Mouse (Mus musculus) granulocyte monocyte progenitor cell, adult 5-6 weeks (primary cell): Measurements from ENCODE around the gene Pcp2. TPM values are rescaled to one million over a fixed set of nuclear protein-coding genes. Genes with fewer than 3 reads are reported as not detected.

Experiments used
- ATAC-seq: replicated peaks from 2 replicates; pipeline ENCODE4 v1.8.0; 2016; ENCODE audit warnings: mild to moderate bottlenecking, moderate TSS enrichment, inconsistent platforms; ENCODE audit not compliant: poor library complexity, severe bottlenecking
- total RNA-seq, 2 experiments: library from RNA; stranded (forward) in 1 of 2; stranded (reverse) in 1 of 2; fragments of 200-712, 200-1000 nt in 1 of 2; fragments of >200 nt in 1 of 2; fragmentation: Nextera tagmentation in 1 of 2; gene quantifications; 2 replicates each; pipeline ENCODE4 v1.2.3; 2014 to 2017

Pcp2 gene
- total RNA-seq, 2 experiments from 2014 or later = not detected

DNA sequence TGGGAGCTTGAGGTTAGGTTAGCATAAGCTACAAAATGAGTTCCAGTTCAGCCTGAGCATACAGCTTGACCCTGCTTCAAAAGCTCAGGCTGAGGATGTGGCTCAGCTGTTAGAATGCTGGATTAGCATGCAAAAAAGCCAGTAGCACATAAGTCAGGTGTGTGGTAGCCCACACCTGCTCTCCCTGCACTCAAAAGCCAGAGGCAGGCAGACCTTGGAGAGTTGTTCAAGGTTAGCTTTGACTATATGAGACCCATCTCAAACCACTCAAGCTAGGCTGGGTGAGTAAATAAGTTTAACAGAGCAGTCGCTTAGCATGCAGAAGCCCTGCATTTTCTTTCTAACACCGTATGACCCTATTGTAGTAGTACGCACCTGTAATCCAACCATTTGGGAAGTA lies 50.8 kb downstream of the Pcp2 start:
- ATAC-seq = no peak

Other genes starting within 250 kb of the Pcp2 start
- 29.1 and 36.5 TPM in 2 replicates for gene Arhgef18, start 232.5 kb downstream of the Pcp2 start, total RNA-seq (2014; fragmentation: Nextera tagmentation)
- 24.7 and 25.2 TPM in 2 replicates for gene Arhgef18, start 232.5 kb downstream of the Pcp2 start, total RNA-seq (2017)
- 2.3 and 2.8 TPM in 2 replicates for gene Pex11g, start 157.9 kb downstream of the Pcp2 start, total RNA-seq (2014; fragmentation: Nextera tagmentation)
- 1.6 and 3.4 TPM in 2 replicates for gene Pex11g, start 157.9 kb downstream of the Pcp2 start, total RNA-seq (2017)
- gene Tex45, start 154.7 kb downstream of the Pcp2 start, total RNA-seq (2014; fragmentation: Nextera tagmentation) = not detected in 2 replicates
- gene Tex45, start 154.7 kb downstream of the Pcp2 start, total RNA-seq (2017) = not detected in 2 replicates
- gene Zfp358, start 132.4 kb downstream of the Pcp2 start, total RNA-seq (2014; fragmentation: Nextera tagmentation) = 11.8 and 17.0 TPM in 2 replicates
- gene Zfp358, start 132.4 kb downstream of the Pcp2 start, total RNA-seq (2017) = 3.3 and 5.0 TPM in 2 replicates
- gene Mcoln1, start 125.1 kb downstream of the Pcp2 start, total RNA-seq (2014; fragmentation: Nextera tagmentation) = 26.7 and 55.5 TPM in 2 replicates
- gene Mcoln1, start 125.1 kb downstream of the Pcp2 start, total RNA-seq (2017) = 21.8 and 41.5 TPM in 2 replicates
- gene Pnpla6, start 110.2 kb downstream of the Pcp2 start, total RNA-seq (2014; fragmentation: Nextera tagmentation) = 39.0 and 39.4 TPM in 2 replicates
- gene Pnpla6, start 110.2 kb downstream of the Pcp2 start, total RNA-seq (2017) = 11.8 and 16.8 TPM in 2 replicates
- not detected in 2 replicates for gene C330021F23Rik, start 57.6 kb downstream of the Pcp2 start, total RNA-seq (2014; fragmentation: Nextera tagmentation)
- gene C330021F23Rik, start 57.6 kb downstream of the Pcp2 start, total RNA-seq (2017) = 0.43 TPM in 1 of 2 replicates, not detected in the other
- 0.19 and 0.82 TPM in 2 replicates for gene Camsap3, start 38.3 kb downstream of the Pcp2 start, total RNA-seq (2014; fragmentation: Nextera tagmentation)
- gene Camsap3, start 38.3 kb downstream of the Pcp2 start, total RNA-seq (2017) = 0.13 TPM in 1 of 2 replicates, not detected in the other
- 33.1 and 35.2 TPM in 2 replicates for gene Xab2, start 4.2 kb downstream of the Pcp2 start, total RNA-seq (2014; fragmentation: Nextera tagmentation)
- gene Xab2, start 4.2 kb downstream of the Pcp2 start, total RNA-seq (2017) = 44.9 and 51.3 TPM in 2 replicates
- gene Pet100, start 4.0 kb downstream of the Pcp2 start, total RNA-seq (2014; fragmentation: Nextera tagmentation) = 118 and 132 TPM in 2 replicates
- gene Pet100, start 4.0 kb downstream of the Pcp2 start, total RNA-seq (2017) = 141 and 273 TPM in 2 replicates
- gene Stxbp2, start 5.4 kb upstream of the Pcp2 start, total RNA-seq (2014; fragmentation: Nextera tagmentation) = 194 and 226 TPM in 2 replicates
- gene Stxbp2, start 5.4 kb upstream of the Pcp2 start, total RNA-seq (2017) = 109 and 135 TPM in 2 replicates
- gene Retn, start 30.2 kb upstream of the Pcp2 start, total RNA-seq (2014; fragmentation: Nextera tagmentation) = 0.73 TPM in 1 of 2 replicates, not detected in the other
- not detected in 2 replicates for gene Retn, start 30.2 kb upstream of the Pcp2 start, total RNA-seq (2017)
- gene Mcemp1, start 40.2 kb upstream of the Pcp2 start, total RNA-seq (2014; fragmentation: Nextera tagmentation) = 14.1 and 33.6 TPM in 2 replicates
- 18.5 and 18.9 TPM in 2 replicates for gene Mcemp1, start 40.2 kb upstream of the Pcp2 start, total RNA-seq (2017)
- 27.9 and 43.5 TPM in 2 replicates for gene Fcor, start 46.8 kb upstream of the Pcp2 start, total RNA-seq (2014; fragmentation: Nextera tagmentation)
- 13.1 and 14.4 TPM in 2 replicates for gene Fcor, start 46.8 kb upstream of the Pcp2 start, total RNA-seq (2017)
- gene Trappc5, start 50.8 kb upstream of the Pcp2 start, total RNA-seq (2014; fragmentation: Nextera tagmentation) = 24.1 and 27.2 TPM in 2 replicates
- 30.9 and 39.8 TPM in 2 replicates for gene Trappc5, start 50.8 kb upstream of the Pcp2 start, total RNA-seq (2017)
- not detected in 2 replicates for gene Fcer2a, start 68.6 kb upstream of the Pcp2 start, total RNA-seq (2014; fragmentation: Nextera tagmentation)
- not detected in 2 replicates for gene Fcer2a, start 68.6 kb upstream of the Pcp2 start, total RNA-seq (2017)
- gene Clec4g, start 95.1 kb upstream of the Pcp2 start, total RNA-seq (2014; fragmentation: Nextera tagmentation) = not detected in 2 replicates
- gene Clec4g, start 95.1 kb upstream of the Pcp2 start, total RNA-seq (2017) = not detected in 2 replicates
- 2.2 TPM in 1 of 2 replicates, not detected in the other for gene Cd209a, start 123.4 kb upstream of the Pcp2 start, total RNA-seq (2014; fragmentation: Nextera tagmentation)
- 1.1 and 3.8 TPM in 2 replicates for gene Cd209a, start 123.4 kb upstream of the Pcp2 start, total RNA-seq (2017)
- not detected in 2 replicates for gene Cd209e, start 228.8 kb upstream of the Pcp2 start, total RNA-seq (2014; fragmentation: Nextera tagmentation)
- not detected in 2 replicates for gene Cd209e, start 228.8 kb upstream of the Pcp2 start, total RNA-seq (2017)